Mouse (Mus musculus) kidney, adult 9 months (tissue): ENCODE data around the gene Derl3.

Experiments
- DNase-seq: peaks from one replicate; pipeline ENCODE4 v3.0.0; 2022

Gene Derl3

DNA sequence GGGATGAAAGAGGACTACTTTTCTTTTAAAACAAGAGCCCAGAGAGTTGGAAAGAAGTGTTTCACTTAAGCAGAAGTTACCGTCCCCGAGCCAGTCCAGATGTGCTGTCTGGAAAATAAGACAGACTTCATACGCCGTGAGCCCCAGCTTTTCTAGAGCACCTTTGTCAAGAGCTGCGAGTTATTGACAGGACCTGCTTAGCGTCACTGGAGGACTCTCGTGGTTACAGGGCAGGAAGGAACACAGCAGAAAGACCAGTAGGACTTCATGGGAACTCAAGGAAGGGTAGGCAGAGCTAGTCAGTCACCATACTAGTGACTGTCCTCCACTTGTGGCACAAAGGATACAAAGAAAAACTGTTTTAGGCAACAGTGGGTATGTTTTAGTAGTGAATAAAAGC lies 22.3 kb downstream of the Derl3 start:
- no peak for DNase-seq

GRCm38 (mm10) chr10:75916840-75917239 lies 23.6 kb downstream of the Derl3 start:
- DNase-seq: no peak

DNA sequence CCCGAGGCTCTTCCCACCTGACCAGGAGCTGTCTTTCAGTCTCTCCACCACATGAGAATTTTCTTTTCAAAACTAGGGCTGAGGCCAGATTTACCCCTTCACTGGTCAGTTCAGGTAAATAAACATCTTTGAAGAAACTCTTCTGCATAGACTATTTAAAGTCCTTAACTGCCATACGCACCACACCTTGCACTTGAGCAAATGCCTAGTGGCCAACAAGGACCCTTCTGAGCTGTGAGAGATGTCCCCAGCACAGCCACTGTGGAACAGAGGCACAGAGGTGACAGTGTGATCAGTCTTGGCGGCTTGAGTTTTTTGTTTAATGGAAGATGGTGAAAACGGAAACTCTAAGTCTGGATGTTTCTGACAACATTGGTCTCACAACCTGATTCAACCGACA lies 25.8 kb downstream of the Derl3 start:
- DNase-seq: no peak

DNA sequence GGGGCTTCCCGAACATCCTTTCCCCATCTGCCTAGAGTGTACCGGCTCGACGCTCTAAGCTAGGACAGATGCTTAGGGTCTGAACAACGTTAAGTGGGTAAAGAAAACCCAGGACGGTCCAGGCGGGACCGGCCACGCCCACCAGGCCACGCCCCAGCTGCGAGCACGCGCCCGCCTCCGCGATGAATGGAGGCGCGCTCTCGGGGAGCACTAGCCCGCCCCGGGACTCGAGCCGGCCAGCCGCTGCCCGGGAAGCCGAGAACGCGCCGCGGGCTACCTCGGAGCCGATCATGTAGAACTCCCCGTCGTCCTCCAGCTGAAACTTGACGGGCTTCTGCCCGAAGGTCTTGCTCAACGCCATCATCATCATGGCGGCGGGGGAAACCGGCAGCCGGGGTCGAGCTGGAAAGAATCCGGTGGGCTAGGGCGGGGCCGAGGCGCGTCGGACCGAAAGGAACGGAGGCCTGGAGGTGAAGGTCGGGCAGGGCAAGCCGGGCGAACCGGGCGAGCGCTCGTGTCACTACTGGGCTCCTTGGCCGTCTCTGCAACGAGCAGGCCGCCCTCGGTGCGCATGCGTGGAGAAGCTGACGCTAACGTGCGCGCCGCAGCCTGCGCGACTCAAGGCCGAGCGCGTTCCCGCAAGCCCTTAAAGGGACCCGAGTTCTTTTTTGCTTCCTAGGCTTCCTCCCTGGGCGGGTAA lies 28.0 kb downstream of the Derl3 start, which contains the start of gene Smarcb1:
Gene Smarcb1, minus strand, starts transcription at position 592 of the 700 bp plus-strand sequence.
- DNase-seq: peak; percentile 97

GRCm38 (mm10) chr10:75921726-75922560 lies 28.7 kb downstream of the Derl3 start:
- DNase-seq: peak; percentile 36

DNA sequence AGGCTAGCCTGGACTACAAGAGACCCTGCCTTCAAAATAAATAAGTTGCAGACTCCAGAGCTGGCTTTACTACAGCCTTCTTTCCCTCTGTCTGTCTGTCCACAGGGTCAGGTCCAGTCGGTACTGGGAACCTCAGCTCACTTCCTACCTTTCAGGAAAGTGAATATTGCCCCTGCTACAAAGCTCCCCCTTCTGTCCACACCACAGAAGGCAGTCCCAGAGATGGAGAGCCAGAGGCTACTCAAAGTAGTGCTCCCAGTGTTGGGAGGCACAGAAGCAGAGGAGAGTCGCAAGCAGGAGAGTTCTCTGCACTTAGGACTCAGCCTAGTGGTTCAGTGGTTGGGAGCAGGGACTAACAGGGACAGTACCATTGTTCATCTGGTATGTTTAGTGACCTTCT lies 31.1 kb downstream of the Derl3 start:
- DNase-seq: no peak

DNA sequence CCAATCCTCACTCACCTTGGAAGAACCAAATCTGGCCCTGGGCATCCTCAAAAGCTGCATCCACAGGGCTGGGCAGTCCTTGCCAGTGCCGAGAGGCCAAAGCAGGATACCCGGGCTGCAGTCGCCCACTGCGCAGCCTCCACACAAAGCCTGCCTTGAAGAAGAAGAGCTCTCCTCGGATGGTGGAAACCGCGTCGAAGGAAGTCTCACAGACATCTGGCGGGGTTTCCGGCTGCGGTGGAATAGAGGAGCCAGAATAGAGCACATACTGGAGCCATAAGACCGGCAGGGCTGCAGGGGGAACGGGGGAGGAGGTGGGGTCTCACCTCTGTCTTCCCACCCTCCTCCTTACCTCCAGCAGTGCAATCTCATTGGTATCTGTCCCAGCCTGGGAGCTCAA lies 33.2 kb downstream of the Derl3 start:
- DNase-seq: no peak

DNA sequence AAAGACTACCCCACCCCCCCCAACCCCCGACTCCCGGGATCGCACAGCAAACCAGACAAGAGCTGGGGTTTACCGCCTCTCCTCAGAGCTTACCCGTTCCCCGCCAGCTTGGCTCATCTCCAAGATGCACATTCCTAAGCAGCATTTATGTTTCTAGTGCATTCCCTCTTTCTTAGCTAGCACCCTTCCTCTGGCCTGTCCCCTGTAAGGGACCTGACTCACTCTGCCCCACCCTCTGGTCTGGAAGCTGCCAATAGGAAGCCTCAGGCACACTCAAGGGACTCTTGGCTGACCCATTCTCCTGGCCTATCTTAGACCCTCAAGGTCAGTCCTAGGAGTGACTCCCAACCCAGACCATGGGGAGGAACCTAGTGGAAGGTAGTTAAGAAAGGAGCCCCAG lies 37.1 kb downstream of the Derl3 start:
- DNase-seq: peak; percentile 31

- no peak for DNase-seq
These were observed 38.1 kb downstream of the Derl3 start for GRCm38 (mm10) chr10:75931311-75931710.

- peak; percentile 32 for DNase-seq
These were observed 39.0 kb downstream of the Derl3 start for GRCm38 (mm10) chr10:75932081-75932678.

DNA sequence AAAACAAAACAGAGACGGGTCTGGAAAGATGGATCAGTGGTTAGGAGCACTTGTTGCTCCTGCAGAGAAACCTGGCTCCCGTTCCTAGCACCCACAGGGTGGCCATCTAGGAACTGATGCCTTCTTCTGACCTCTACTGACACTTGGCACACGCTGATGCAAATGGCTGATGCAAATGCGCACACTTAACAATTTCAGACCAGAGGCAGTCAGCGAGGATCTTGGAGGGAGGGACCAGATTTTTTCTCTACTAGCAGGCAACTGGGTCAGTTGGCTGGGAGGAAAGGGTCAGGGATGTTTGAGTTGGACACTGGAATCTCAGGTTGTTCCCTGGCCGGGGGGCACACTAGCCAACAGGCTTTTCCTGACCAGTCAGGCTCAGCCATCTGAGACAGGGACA lies 39.7 kb downstream of the Derl3 start, which contains the start of gene Chchd10:
Gene Chchd10, plus strand, starts transcription at position 240 of the 400 bp plus-strand sequence.
- DNase-seq: peak; percentile 25

GRCm38 (mm10) chr10:75934991-75935390 lies 41.8 kb downstream of the Derl3 start:
- peak; percentile 28 for DNase-seq

DNA sequence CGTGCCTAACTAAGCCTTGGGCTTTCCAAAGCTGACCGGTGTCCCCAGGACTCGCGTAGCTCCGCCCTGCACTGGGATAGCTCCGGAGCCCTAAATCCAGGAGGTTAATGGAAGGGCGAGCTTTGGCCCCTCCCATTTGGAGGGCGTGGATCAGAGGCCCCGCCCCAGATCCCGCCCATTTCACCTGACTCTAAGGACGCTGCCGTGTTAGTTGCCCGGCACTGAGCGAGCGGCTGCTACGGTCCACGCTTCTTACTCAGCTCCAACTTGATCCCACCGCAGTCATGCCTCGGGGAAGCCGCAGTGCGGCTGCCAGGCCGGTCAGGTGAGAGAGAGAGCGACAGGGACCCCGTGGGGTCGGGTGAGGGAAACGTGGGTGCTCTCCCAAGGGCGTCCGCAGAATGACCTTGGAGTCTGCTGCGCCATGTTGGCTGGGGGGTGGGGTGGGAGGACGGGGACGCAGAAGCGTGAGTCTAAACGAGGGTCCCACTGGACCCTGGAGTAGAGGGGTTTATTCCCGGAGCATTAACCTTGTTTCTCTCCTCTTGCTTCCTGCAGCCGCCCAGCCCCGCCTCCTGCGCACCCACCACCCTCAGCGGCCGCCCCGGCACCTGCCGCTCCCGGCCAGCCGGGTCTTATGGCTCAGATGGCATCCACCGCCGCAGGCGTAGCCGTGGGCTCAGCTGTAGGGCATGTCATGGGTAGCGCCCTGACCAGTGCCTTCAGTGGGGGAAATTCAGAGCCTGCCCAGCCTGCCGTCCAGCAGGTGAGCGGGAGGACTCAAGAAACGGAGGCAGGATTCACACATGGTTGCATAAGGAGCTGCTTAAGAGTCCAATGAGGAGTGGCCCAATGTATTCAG lies 42.7 kb downstream of the Derl3 start, which contains the start of gene Mmp11:
Gene Mmp11, minus strand, starts transcription at position 817 of the 862 bp plus-strand sequence.
- peak; percentile 93 for DNase-seq

DNA sequence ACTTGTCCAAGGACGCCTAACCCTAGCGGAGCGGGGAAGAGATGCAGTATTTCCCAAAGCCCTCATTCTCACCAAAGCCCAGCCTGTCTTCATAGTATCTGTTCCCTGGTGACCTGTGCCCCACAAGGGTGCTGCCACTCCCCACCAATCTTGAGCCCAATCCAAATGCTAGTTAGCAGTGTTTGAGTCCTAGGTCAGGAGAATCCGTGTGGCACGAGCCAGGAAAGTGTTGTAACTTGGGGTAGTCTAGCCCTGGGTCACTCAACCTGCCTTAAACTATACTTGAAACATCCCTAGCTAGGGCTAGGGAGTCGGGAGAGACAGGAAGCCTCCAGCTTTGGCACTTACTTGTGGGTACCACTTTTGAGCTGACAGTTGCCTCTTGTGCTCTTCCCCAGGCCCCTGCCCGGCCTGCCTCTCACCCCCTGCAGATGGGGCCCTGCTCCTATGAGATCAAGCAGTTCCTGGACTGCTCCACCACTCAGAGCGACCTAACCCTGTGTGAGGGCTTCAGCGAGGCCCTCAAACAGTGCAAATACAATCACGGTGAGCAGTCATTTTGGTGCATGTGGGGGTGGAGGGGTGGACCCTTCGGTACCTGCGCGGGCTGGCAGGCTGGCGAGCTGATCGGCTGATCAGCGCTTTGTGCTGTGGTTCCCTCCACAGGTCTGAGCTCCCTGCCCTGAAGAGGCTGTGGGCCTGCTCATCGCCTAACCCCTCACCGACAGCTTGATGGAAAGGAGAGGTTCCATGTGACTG lies 43.9 kb downstream of the Derl3 start:
- peak; percentile 60 for DNase-seq

DNA sequence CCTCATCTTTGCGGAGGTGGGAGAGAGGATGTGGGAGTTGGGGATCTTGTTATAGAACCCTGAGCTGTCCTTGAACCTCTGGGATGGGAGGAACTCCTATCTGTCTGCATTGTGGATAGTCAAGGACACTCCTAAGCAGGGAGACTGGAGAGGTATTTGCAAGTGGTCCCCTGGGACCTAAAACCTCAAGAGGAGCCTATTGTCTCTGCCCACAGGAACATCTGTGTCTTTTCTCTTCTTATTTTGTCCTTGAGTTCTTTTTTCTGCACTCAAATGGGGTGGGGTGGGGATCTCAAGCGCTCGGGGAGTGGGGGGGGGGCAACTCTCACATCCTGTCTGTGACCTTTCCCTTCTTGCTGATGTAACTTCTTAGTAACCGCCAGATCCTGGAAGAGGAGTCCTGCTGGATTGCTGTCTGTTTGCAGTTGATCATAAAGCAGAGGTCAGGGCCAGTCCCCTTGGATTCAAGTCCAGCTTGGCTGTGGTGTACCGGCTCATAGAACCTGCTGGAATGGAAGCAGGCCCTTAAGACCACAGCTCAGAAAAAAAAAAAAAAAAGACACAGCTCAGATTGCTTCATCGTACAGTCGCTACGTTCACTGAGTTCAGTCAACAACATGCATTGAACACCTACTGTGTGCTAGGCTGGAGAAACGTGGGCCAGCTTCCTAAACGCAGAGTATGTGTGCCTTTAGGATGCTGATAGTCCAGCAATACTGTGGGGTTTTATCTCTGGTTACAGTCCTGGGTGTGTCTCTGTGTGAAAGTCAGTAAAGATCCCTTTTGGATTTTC lies 44.8 kb downstream of the Derl3 start:
- peak; percentile 43 for DNase-seq

DNA sequence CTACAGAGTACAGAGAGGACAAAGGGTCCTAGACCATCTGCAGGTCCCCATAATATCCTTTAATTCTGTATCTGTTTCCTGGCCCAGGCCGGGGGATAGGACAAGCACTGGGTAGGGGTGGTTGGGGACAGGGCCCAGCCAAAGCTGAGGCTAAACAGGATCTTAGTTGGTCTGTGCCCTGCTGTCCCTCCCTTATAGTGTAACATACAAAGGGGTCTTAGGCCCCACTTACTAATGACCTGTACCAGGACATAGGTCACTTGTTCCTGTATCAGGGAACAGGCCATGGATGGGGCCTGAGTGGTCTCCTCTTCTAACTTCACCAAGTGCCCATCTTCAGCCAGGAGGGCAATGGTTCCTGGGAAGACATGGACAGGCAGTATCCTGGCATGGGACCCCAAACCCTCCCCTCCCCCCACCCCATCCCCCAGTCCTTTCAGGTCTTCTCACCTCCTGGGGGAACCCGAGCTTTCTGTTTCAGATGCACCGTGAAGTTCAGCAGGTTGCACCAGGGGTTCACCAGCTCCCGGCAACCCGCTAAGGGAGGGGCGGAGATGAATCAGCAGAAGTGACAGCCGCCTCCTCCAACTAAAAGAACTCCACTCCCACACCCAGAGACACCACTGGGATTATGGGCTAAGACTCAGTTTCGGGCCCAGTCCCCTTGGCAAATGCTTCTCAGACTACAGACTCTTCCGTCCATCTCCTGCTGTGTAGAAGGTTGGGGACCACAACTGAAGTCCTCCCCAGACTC lies 46.4 kb downstream of the Derl3 start:
- no peak for DNase-seq

GRCm38 (mm10) chr10:75940520-75940919 lies 47.3 kb downstream of the Derl3 start, which contains the start of gene Gm867:
Gene Gm867, minus strand, starts transcription at chr10:75940672.
- no peak for DNase-seq

DNA sequence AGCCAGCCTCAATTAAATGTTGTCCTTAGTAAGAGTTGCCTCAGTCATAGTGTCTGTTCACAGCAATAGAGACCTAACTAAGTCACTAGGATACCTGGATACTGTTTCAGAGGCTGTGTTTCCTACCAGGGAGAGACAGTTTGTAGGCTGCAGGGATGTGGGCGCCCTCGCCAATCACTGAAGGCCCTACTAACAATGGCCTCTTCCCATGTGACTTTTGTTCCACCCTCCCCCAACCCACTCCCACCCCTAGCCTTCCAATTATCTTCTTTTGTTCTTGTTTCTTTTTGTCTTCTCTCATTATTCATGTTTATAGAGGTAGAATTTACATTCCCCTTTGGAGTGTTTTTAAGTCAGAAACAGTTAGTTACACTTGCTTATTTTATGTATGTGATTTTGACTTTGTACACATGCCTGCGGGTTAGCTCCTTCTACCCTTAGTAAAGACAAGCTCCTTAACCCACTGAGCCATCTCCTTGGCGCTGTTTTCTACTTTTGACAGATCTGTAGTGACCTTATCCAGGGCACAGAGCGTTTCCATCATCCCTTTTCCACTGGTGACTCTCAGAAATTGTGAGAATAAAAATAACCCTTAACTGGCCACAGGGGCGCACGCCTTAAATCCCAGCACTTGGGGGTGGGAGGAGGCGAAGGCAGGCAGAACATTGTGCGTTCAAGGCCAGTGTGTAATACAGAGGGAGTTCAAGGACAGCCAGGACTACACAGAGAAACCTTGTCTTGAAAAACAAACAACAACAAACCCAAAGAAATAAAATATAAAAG lies 48.0 kb downstream of the Derl3 start:
- DNase-seq: no peak
